Mouse (Mus musculus) CH12F3 (cell line): ENCODE measurements around the gene Tbx6.

Experiments used
- in situ Hi-C: fragments of 300-500 bp; cut with MboI; formaldehyde crosslinking; loops from 2 replicates; pipeline ENCODE4 v1.14.3; 2020; ENCODE audit warnings: low sequenced_read_pairs

Gene Tbx6

DNA sequence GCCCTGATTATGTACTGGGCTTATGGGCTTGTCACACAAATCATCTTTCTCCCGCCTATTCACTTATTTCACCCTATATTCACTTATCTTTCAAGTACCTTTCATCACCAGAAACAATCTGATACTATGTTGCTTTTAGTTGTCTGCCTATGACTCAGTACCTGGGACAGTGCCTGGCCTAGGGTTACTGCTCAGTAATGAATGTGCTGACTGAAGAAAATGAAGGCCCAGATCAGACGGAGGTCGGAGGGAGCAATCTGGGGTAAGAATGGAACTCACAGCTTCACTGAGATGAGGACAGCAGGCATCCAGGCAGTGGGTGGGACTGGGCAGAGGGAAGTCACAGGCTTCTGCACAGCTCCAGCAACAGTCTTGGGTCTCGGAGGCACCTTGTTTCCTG, 26.1 kb downstream of the Tbx6 start:
- in situ Hi-C loops: no loop called here

DNA sequence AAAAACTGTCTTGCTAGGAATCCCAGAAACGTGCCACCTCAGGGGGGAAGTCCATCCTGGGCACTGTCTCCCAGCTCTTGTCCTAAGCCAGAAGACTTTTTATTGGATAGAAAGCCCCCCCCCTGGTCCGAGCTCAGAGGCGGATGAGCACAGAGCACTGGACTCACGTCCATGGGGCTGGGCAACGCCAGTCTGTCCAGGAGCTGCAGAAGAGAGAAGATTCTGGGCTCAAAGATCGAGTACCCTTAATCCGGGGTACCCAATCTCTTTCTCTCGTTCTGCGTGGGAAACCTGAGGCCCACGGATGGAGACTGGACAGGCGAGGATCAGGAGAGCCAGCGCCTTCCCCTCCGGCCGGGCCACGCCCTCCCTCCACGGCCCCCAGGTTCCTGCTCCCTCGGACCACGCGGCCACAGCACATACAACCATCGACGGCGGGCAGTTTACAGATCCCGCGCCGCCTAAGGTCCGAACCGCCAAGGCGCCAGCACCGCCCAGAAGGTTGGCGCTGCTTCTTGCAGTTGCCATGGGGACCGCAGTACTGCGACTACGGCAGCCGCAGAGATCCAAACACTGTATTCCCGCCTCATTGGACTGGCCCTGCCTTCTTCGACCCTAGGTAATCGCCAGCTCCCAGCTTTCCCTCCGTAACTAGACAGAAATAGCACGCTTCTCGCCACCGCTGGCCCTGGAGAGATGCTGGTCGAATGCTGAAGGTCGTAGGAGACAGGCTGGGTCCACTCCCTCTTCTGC, 27.6 kb downstream of the Tbx6 start:
- in situ Hi-C loops: no loop called here

DNA sequence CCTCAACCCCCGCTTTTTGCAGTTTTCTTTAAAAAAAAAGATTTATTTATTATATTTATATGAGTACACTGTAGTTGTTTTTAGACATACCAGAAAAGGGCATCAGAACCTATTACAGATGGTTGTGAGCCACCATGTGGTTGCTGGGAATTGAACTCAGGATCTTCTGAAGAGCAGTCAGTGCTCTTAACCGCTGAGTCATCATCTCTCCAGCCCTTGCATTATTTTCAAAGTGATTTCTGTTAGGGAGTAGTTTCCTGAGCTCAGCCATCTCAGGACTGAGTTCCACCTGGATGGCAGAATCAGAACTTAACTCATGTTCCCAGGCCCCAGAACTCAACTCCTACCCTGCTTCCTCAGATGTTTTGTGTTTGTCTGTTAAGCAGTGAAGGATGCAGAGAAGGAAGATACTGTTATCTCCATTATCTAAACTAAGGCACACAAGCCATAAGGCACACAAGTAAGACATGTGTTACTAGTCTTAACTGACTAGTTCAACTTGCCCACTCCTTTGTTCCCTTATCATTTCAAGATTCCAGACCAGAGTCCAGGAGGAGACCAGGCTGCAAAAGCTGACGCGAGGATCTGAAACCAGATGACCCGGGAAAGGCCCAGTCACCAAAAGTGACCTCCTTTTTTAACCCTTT, 28.6 kb downstream of the Tbx6 start:
- in situ Hi-C loops: no loop called here

DNA sequence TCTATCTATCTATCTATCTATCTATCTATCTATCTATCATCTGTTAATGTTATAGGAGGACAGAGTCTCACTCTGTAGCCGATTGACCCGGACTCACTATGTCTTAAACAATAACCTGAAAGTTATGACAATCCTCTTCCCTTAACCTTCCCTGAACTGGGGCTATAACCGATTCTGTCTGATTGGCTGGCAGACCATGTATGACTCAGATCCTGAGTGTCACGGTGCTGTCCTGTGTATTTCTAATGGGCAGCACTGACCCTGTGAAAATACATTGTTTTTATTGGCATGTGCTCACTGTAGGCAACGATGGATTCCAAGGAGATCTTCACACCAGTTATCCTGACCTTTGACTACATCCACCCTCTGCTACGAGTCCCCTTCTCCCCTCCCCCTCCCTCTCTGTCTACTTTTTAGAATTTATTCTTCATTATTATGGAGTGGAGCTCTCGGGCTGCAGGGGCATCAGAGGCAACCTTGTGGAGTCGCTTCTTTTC, 34.5 kb downstream of the Tbx6 start:
- in situ Hi-C loops: no loop called here

DNA sequence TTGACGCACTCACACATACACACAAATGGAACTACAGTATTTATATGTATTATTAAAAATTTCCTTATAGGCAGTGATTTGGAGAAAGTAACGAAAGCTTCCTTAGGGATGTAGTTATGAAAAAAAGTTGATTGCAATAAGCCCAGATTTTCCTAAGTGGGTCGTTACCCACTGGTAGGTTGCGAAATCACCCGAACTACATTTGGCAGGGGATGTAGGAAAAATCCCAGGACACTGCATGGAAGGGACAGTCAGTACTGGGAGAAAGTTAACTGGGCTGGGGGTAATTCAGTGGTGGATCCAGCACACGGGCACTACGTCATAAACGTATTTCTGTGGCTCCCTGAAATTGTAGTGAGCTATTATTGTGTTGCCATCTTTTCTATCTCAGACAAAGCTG, 35.2 kb downstream of the Tbx6 start:
- in situ Hi-C loops: no loop called here

DNA sequence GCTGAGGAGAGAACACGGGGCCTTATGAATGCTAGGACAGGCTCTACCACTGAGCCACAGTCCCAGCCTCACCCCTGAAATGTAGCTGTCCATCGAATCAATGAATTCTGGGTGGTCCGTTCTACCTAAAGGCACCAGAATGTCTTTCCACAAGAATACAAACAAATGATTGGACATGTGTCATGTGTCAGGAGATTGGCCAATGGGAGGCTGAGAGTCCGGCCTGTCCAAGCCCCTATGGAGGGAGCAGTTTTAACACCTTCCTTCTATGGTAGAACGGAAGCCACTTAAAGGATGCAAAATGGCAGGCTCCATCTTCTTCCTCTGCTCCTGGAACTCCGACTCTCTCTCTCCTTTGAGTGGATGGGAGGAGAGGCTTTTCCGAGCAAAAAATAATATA, 36.3 kb downstream of the Tbx6 start:
- in situ Hi-C loops: no loop called here

DNA sequence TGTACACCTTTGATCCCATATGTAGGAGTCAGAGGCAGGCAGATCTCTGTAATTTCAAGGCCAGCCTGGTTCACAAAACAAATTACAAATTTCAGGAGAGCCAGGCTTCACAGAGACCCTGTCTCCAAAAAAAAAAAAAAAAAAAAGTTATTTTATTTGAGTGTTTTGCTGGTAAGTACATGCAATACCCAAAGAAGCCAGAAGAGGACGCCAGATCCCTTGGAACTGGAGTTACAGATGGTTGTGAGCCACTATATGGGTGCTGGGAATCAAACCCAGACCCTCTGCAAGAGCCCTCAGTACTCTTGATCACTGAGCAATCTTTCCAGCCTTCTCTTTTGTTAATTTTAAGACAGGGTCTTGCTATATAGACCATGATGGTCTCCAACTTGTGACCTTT, 37.5 kb downstream of the Tbx6 start:
- in situ Hi-C loops: no loop called here

DNA sequence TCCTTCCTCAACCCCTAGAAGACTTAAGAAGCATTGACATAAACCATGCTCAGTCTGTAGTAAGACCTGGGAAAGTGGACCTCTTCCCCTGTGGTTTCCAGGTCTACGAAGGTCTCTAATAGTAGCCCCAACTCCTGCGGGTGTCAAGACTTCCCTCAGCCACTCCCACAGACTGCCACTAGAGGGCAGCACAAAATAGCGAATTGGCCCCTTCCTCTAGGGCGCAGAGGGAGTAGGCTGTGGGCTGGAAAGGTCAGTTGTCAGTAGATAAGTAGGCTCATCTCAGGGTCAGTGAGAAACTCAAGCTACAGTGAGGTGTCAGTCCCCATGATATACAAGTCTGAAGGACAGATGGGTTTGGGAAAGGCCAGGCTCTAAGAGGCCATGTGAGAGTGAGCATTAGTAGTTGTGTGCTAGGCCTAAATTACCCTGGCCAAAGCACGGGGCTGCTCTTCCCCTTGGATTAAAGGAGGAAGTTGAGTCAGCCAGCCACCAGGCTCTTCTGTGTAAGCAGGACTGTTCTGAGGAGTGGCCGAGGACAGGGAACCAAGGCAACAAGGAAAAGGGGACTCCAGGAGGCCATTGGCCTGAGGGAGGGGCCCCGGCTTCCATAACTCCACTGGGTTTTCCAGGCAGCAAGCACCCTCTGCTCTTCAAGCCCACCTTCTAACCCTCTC, 40.7 kb downstream of the Tbx6 start:
- in situ Hi-C loops: no loop called here

DNA sequence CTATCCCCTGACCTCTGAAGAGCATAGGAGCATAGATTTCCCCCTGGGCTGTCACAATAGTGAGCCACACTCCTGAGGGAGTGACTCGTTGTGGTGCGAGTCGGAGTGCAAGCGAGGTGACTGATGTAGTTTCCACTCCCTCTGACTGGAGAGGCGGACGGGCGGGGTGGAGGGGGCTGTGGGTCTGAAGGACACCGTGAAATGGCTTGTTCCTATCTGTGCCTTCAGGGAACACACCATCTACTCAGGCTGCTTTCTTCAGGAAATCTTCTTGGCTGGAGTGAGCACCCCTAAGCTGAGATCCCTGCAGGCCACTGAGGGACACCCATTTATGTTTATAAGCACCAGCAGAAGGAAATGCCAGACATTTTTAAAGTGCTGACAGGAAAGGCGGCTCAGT, 41.5 kb downstream of the Tbx6 start:
- in situ Hi-C loops: no loop called here

DNA sequence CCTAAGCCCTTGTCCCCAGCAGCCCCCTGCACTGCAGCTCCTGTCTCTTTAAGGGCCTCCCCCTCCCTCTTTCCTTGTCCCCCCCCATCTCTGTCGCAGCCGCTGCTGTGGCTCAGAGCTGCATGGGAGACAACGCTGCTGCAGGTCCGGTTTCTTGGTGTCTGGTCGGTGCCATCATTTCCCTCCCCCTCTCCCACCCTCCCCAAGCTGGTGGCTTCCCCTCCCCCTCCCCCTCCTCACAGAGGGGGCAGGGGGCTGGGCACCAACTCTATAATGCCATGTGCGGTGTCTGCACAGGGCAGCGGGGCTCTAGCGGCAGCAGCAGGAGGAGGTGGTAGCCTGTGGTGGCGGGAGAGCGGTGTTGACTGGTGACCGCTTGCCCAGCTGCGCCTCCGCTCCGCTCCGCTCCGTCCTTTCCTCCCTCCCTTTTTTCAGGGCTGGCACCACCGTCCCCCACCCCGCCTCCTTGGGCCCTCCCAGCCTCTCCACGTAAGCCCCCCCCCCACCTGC, 42.0 kb downstream of the Tbx6 start:
- in situ Hi-C loops: no loop called here

DNA sequence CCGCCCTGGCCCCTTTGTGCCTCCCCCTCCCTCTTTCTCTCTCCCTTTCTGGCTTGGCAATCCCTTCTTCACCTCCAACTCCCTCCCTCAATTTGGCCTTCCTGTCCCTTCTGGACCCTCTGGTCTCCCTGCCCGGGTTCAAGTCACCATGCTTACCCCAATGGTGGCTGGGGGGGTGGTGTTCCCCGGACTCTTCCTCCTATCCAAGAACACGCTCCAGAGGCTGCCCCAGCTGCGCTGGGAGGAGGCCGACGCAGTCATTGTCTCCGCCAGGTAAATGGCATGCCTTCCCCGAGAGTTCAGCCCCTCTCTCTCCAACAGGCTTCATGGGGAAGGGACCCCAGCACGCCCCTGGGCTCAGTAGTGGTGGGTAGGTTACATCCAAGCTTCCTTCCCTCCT, 42.7 kb downstream of the Tbx6 start:
- in situ Hi-C loops: no loop called here

DNA sequence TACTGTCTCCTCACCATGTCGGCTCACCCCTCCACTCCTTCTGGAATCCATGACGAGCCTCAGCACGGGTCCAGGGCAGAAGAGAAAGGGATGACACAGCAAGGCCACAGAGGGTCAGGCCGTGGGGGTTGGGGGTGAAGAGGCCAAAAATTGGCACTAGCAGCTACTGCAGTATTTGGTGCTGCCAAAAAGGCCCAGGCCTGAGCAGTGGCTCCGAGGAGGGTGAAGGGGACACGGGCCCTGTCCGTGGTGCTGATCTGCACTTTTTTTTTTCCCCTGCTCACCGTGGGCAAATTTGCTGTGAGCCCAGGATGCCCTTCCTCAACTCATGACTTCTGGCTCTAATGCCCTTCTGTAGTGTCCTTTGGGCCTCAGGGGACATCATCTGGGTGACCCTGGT, 44.1 kb downstream of the Tbx6 start:
- in situ Hi-C loops: no loop called here

DNA sequence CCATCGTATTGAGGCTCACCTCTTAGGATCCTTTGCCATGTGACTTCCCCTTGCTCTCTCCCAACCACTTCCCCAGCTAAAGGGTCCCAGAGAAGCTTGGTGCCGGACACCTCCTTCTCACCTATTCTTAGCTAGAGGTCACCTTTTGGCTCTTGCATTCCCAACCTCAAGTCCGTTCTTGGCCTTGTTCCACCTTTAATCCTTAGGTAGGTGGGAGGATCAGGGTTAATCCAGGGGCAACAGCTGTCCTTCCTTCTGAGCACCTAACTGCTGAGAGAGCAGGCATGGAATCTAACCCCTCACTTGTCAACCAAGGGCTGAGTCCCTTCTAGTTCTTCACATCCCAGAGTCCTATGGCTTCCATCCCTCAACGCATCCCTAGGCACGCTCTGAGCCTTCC, 44.7 kb downstream of the Tbx6 start:
- in situ Hi-C loops: no loop called here

DNA sequence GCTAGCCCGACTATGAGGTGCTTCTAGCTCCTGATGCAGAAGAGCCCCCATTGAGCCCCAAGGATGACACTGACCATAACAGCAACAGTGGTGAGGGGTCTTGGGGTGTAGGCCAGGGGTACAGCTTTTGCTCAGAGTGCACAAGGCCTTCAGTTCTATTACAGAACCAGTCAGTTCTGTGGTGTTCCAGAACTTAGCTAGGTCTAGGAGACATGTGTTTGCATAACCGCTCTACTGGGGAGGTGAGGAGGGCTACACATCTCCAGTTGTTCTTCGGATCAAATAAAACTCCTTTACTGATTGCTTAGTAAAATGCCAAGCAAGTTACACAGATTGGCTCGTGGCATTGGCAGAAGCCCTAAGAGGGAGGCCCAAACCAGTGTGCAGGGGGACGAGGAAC, 50.3 kb downstream of the Tbx6 start, which contains the start of gene 4930451I11Rik:
4930451I11Rik (minus strand) TSS at position 101 of the 400 bp plus-strand sequence.
- in situ Hi-C loops: no loop called here

DNA sequence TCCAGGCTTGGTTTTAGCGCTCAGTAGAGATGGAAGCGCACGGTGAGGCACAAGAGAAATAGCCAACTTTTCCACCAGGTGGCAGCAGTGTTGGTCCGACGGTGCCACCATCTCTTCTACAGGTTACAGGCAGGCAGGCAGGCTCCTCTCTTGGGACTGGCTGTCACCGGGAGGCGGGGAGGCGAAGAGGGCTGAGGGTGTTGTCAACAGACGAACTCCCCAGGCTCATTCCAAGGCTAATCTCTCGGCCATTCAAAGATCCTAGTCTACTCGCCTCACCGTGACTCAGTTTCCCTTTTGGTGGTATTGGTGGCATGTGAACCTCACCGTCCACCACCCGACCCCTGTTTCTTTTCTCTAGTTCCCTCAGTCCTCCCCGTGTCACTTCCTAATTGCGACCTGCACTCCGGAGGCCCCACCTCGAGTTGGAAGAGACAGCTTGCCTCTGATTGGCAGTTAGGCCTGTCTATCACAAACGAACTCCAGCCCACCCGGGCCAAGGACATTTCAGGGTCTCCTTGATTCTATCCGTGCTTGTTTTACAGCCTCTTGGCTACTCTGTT, 50.8 kb downstream of the Tbx6 start:
- in situ Hi-C loops: no loop called here

DNA sequence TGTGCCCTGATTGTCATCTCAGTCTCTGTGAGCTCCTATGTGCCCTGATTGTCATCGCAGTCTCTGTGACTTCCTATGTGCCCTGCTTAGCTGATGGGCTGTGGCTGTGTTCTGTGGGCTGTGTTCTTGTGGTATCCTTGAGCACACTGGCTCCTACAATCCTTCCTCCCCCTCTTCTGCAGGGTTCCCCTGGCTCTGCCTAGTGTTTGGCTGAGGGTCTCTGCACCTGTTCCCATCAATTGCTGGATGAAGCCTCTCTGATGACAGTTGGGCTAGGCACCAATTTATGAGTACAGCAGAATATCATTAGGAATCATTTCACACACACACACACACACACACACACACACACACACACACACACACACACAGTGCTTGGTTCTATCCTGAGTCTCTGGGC, 52.0 kb downstream of the Tbx6 start:
- in situ Hi-C loops: no loop called here
